Mouse (Mus musculus) spleen, adult 2 months (tissue): ENCODE data around the gene Gse1.

Source experiments
- CTCF ChIP-seq: fragments of 200-500 bp; IDR thresholded peaks from 2 replicates; pipeline ENCODE4 v1.5.1; 2011; ENCODE audit warnings: mild to moderate bottlenecking, inconsistent platforms; ENCODE audit not compliant: insufficient read depth, insufficient read length, insufficient replicate concordance; ENCODE audit errors: extremely low read depth
- POLR2A ChIP-seq: fragments of 200-500 bp; IDR thresholded peaks from 2 replicates; pipeline ENCODE4 v1.6.1; 2011; ENCODE audit warnings: low read depth, low read length, inconsistent platforms

DNA sequence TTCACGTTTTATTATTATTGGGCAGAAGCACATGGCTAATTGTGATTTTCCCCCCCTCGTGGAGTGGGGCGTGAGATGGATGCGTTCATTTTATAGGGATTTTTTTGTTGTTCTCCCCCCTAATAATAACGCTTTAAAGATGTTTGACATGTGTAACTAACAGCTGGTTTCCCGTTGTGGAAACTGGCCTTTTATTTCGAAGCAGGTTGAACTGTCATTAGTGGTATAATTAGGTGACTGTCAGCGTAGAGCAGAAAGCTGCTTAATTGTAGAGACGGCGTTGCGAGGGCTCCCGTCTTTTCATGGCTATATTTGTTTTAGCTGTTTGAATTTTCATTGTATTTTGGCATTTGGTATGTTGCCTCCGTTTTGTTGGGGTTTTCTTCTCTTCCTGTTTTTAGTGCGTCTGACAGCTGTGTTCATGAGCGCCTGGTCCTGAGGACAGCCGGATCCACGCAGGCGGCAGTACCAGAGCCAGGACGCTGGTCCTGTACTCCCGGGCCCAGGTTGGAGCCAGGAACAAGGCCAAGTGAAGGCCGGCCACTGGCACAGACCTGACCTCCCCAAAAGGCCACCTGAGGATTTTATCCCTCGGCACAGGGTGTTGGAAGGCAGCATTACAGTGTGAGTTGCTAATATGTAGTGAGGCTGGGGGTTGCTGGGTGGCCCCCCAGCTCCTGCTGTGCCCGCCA is 277.5 kb downstream of the Gse1 start:
- TF ChIP-seq CTCF (no peak), POLR2A (no peak)
